Mouse (Mus musculus): ENCODE data around the gene Orc4.
"Not testable (repeated sequence)": the region's sequence is repeated elsewhere in the genome, so short reads cannot be mapped to it uniquely, and the experiment has no call there.

The Orc4 gene

GRCm38 (mm10) chr2:48950252-48950315 is at the start of gene Orc4:
Orc4 (minus strand) TSS chr2:48950277.
- DNase-seq (ENCODE audit: low read depth, low spot score): no peak

GRCm38 (mm10) chr2:48990322-48990721 is 40.2 kb upstream of the Orc4 start:
- DNase-seq (ENCODE audit: low read depth, low spot score): no peak

DNA sequence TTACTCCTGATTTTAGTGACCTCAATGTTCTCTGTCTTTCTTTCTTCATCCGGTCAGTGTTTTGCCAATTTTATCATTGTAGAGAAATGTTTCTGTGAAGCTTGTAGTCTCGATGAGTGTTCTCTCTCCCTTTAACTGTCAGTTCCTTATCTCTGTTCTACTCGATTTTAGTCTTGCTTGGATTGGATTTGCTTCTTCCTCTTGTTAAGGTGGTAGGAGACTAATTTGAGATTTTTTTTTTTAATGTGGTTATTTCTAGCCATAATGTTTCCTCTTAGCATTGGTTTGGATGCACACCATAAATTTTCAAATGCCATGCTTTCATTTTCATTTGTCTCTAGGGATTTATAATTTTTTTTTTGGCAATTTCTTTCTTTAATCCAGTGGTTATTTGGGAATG is 28.8 kb upstream of the Orc4 start:
- DNase-seq (ENCODE audit: low read depth, low spot score): no peak

GRCm38 (mm10) chr2:48956591-48956990 is 6.5 kb upstream of the Orc4 start:
- no peak for DNase-seq (ENCODE audit: low read depth, low spot score)

DNA sequence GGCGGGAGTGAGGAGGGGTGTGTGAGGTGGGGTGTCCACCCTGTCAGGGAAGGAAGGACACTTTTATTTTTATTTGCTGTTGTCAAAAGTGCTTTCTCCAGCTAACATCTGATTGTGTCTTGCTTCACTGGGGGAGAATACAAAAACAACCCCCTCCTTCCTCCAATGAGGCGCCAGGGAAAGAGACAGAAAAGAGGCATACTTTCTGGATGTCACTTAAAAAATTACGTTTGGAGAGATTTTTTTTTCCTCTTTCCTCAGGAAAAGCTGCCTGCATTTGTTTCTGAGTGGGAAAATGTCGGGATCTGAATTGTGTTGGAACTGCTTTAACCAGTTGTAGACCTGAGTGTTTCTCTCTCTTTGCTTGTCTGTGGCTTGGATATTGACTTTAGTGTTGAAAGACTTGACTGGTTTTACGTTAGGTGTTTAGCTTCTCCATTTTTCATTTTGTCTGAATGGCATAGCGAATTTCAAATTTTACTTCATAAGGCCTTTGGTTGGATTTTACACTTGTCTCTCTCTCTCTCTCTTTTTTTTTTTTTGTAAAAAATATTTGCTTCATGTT is 321 bp upstream of the Orc4 start:
- no peak for DNase-seq (ENCODE audit: low read depth, low spot score)

- no peak for DNase-seq (ENCODE audit: low read depth, low spot score)
These were observed 280 bp downstream of the Orc4 start for GRCm38 (mm10) chr2:48949743-48950251.

DNA sequence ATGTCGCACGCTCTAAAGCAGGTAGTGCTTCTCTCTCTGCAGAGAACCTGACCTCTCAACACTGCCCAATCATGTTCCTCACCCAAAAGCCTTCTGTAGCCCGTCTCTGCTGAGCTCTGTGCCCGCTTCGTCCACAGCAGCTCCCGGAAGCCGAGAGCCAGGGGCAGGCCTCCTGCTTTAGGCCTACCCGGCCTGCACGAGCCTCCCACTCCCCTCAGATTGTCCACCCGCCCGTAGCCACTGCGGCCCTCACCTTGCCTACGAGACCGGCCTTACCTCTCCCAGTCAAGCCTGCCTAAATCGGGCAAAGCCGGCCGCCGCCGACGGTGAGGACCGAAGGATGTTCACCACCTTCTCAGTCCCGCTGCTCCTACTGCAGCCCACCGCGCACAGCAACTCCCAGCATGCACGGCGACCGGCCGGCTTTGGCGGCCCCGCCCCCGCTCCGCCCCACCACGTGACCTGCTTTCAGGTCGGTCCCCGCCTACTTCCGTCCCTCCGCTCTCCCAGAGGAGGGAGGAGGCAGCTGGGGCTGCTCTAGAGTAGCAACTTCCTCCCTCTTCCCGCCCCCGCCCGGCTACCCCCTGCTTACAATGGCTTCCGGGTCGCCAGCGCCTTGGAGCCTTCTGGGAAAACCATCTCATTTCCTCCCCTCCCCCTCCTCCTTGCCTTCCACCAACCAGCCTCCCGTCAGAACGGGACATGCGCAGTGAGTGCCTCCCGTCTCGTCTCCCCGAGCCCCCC is 1.1 kb downstream of the Orc4 start, which contains the start of gene Mbd5:
Gene Mbd5, plus strand, starts transcription at position 668 of the 744 bp plus-strand sequence.
- peak; percentile 99 for DNase-seq (ENCODE audit: low read depth, low spot score)

- DNase-seq (ENCODE audit: low read depth, low spot score): no peak
These were observed 2.3 kb downstream of the Orc4 start for GRCm38 (mm10) chr2:48947761-48948160.

GRCm38 (mm10) chr2:48935058-48935457 is 15.0 kb downstream of the Orc4 start:
- DNase-seq (ENCODE audit: low read depth, low spot score): no peak

- DNase-seq (ENCODE audit: low read depth, low spot score): no peak
These were observed 34.2 kb downstream of the Orc4 start for GRCm38 (mm10) chr2:48915832-48916231.

DNA sequence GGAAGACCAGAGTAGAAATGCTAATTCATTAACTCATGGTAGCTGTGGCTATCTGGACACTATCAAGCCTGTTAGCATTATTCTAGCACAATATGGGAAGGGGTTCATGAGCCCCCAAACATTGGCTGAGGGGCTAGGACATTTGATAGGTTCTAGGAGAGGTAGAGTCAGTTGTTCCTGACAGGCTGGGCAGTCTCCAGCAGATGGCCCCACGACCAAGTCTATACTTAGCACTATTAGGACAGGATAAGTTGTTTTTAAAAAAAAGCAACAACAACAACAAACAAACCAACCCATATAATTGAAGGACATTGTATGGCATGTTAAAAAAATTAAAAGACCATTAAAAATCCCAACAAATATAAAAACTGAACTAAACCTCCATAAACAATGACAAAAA is 35.9 kb downstream of the Orc4 start:
- DNase-seq (ENCODE audit: low read depth, low spot score): peak; percentile 10

GRCm38 (mm10) chr2:48908866-48909265 is 41.2 kb downstream of the Orc4 start:
- peak; percentile 60 for DNase-seq (ENCODE audit: low read depth, low spot score)

DNA sequence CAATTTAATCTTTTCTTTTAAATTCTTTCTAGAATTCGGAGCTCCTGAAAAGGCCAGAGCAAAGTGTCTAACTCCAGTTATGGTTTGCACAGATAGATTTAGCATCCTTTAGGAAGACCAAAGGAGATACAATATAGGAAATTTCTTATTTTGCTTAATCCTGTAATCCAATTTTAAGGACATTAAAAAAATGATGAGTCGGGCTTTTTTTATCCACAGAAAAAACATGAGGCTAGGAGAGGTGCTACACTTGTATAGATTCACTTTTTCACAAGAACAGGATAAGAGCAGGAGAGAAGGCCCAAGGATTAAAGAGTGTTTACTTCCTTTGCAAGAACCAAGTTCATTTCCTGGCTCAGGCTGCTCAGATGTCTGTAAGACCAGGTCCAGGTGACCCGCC is 54.9 kb downstream of the Orc4 start:
- no peak for DNase-seq (ENCODE audit: low read depth, low spot score)

DNA sequence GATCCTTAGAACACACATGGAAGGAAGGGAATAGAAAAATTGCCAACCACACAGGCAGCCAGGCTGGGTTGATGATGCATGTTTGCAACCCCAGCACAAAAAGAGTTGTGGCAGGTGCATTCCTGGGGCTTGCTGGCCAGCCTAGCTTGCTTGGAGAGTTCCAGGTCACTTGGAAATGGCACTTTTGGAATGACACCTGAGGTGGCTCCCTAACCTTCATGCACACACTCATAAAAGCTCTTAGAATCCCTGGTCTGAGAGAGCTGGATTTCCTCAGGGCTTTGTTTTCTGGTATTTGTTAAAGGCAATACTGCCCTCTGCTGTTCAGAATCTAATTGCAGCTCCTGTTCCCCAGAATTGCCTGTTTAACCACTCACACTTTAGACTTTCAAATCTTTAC is 64.1 kb downstream of the Orc4 start:
- peak; percentile 78 for DNase-seq (ENCODE audit: low read depth, low spot score)

GRCm38 (mm10) chr2:48868199-48868913 is 81.7 kb downstream of the Orc4 start:
- no peak for DNase-seq (ENCODE audit: low read depth, low spot score)

- not testable (repeated sequence) for DNase-seq (ENCODE audit: low read depth, low spot score)
These were observed 84.5 kb downstream of the Orc4 start for GRCm38 (mm10) chr2:48865596-48865995.
